Mouse (Mus musculus) G1E-ER4 (cell line): ENCODE measurements around the gene Macrod2. TPM values are rescaled to one million over a fixed set of nuclear protein-coding genes. Genes with fewer than 3 reads are reported as not detected.

Experiments used
- GATA1 ChIP-seq: IDR thresholded peaks from one replicate; pipeline ENCODE4 v1.8.0; 2012; ENCODE audit warnings: low read length, inconsistent platforms
- polyA plus RNA-seq: library from polyadenylated mRNA; stranded (reverse); fragments of >175 nt; gene quantifications from 2 replicates; pipeline ENCODE4 v1.2.3, GENCODE M21; 2012

Macrod2 gene
- polyA plus RNA-seq, 1 experiment, result not detected

DNA sequence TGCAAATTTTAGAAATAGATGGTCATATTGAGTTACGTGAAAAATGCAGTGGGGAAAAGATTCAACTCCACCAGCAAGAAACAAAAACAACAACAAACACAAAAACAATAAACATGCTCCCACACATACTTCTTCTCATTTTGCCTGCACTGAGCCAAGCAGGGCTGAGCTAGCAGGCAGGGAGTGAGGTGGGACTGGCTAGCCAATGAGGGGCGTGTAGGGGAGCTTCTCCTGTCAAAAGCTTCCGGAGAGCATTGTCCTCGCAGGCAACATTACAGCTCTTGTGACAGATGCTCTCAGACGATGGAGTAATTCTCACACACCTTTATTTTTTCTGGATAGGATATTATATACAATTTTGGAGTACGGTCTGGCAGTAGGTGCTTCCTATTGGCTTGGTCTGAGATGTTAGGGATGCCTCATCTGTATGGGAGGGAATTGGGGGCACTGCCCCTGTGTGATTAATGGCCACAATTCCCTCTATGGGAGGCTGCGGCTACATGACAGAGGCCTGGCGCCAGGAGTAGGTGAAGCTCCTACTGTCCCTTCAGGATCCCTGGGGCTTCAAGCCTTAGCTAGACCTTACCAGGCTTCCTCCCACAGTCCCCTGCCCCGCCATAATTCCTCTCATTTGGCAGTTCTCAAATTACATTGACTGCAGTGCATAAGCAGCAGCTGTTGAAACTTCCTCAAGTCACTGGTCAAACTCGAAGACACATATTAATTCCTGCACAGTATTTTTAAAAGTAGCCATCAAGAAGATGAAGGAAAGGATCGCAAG is 1491.8 kb downstream of the Macrod2 start:
- TF ChIP-seq GATA1, result no peak

DNA sequence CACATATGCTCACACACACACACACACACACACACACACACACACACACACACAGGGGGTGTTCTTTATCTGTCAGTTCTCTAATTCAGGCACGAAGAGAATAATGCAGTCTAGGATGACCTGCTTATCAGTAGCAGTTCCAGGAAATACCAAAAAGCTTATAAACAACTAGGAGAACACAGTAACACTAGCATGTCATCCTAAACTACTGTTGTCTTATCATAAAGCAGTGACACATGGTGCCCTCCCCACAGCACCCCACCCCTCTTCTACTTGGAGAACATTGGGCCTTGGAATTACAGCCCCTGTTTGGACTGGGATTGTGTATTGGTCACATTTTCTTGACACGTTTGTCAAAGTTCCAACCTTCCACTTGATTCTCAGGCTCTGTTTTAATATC is 1494.4 kb downstream of the Macrod2 start:
- no peak for TF ChIP-seq GATA1

- TF ChIP-seq GATA1, result no peak
These were observed 1502.8 kb downstream of the Macrod2 start for GRCm38 (mm10) chr2:141897951-141898350.

DNA sequence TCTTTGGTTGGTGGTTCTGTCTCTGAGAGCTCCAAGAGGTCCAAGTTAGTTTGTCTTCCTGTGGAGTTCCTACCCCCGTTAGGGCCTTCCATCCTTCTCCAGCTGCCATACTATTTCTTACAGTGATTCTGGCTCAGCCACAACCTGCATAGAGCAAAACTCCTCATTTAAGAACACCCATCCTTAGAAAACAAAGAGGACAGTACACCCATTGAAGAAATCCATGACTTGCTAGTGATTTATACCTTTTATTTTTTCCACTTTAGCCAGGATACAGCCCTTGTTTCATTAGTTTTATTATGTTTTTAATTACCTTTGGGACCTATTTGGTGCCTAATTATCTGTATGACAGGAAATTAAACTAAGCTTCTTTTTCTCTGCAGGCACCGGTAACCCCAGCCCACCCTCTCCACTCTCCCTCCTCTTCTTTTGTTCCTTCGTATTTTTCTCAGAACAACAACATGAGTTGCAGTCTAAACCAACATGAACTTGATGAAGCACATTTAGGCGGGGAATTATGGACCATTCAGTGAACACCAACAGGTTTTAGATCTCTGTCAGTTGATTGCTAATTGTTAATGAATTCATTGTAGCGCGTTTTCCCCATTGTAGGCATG is 1516.8 kb downstream of the Macrod2 start:
- no peak for TF ChIP-seq GATA1

DNA sequence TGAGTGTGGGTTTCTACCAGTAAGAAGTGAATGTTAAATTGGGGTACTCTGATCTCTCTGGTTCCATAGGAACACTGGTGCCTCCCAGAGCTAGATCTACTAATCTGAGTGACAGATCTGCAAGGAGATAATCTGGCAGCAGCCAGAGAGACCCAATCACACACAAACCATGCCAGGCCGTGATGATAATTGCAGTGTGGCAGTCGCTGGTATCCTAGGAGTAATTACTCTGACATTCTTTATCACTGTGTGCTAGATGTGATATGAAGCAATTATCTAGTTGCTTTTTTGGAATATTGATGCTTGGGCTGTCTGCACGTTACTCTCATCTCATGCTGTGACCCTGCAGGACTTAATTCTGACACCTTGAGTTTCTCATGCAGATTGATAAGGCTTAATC is 1518.4 kb downstream of the Macrod2 start:
- TF ChIP-seq GATA1, result no peak

GRCm38 (mm10) chr2:141913894-141914293 is 1518.8 kb downstream of the Macrod2 start:
- TF ChIP-seq GATA1, result no peak

DNA sequence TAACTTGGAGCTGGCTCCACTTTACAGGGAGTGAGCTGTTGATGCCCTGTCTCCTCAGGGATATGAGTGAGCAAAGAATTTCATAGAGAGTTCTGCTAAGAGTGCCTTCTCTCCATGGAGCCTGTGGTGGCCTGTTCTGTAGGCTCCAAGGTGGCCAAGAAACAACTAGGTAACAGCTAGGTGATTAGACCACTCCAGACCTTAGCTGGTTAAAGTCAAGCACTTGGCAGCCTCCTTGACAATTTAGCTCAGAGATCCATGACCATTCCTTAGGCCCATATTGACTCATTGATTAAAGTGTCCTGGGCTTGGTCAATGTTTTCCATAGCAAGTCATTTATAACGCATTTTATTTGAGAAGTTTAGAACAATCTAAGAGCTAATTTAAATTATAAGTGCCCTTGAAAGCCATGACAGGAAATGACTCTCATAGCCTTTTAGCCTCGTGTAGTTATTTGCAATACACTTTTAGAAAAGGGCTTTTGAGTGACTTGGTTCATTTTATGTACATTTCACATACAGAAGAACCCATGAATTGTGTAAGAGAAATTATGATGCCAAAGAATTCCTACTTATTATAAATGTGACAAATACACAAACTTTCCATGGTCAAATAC is 1525.4 kb downstream of the Macrod2 start:
- TF ChIP-seq GATA1, result no peak

- no peak for TF ChIP-seq GATA1
These were observed 1540.0 kb downstream of the Macrod2 start for GRCm38 (mm10) chr2:141935130-141935529.

DNA sequence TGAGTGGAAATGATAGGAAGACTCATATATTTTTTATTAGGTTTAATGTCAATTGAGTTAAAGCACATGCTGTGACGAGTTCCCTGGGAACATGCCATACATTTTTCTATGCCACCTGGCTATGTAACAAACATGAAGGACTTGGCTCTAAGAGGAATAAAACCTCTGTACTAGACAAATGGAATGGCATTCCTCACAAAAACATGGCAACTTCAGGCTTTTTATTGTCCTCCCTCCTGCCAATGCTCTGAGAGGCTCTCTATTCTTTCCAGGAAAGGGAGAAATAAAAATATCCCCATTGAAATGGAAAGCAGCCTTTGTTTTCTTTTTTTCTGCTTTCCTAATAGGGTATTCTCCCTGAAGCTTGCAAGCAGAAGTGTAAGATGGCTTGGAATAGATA is 1559.7 kb downstream of the Macrod2 start:
- TF ChIP-seq GATA1, result no peak

DNA sequence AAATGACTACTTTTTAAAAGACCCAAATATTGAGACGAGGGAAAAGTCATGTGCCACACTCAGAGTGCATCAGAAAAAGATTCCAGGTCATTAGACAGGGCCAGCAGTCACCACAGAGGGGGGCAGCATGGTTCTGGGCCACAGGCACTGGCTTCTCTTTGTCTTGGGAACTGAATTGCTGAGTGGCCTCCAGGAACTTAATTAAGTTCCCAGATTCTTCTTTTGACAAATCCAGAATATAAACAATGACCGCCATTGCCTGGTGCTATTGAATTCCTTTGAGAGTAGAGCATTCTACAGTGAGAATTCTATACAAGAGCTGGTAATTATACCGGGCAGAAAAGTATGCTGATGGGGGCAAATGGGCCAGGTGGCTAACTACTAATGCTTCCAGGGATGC is 1560.1 kb downstream of the Macrod2 start:
- no peak for TF ChIP-seq GATA1

GRCm38 (mm10) chr2:141962868-141963267 is 1567.8 kb downstream of the Macrod2 start:
- no peak for TF ChIP-seq GATA1

DNA sequence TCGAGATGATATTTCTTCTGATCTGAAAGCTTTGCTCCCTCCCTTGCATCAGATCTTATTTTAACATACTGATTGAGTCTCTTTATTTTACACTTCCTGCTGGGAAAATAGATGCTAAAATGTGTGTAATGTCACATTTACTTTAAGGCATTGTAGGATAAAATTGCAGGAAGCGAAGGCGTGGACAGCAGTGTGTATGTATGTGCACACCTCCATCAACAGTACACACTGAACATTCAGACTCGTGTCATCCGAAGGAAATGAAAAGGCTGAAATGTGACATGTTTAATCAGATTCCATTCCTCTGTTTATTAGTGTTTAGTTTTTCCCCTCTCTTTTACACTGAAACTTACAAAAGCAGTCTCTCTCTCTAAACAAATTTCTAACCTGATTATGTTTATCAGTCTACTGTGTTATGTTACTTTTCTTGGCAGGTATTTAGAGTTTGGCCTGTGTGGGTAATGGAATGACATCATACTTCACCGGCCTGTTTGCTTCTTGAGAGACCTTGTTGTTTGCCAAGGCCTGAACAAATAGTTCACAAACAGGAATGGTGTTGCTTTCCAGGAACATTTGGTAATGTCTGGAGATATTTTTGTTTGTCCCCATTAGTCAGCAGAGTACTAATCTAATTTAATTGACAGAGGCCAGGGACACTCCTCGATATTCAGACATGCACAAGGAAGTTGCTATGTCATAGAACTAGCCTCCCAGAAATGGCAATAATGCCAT is 1588.7 kb downstream of the Macrod2 start:
- TF ChIP-seq GATA1, result no peak

DNA sequence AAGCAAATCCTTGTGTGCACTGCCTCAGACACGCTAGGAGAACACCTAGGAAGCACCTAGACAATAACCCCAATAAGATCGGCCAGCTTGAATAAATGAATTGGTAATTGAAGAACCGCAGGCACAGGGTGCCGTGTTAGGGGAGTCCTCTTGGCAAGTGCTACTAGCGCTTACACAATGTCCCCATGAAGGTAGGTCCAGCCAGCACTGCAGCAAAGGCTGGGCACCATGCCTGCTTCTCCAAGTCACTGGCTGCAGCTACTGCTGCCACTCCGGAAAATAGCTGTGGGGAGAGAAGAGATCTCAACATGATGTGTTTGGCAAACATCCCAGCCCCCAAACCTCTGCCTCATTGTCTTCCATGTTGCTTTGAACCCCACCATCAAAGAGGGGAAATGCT is 1603.8 kb downstream of the Macrod2 start:
- TF ChIP-seq GATA1, result no peak

DNA sequence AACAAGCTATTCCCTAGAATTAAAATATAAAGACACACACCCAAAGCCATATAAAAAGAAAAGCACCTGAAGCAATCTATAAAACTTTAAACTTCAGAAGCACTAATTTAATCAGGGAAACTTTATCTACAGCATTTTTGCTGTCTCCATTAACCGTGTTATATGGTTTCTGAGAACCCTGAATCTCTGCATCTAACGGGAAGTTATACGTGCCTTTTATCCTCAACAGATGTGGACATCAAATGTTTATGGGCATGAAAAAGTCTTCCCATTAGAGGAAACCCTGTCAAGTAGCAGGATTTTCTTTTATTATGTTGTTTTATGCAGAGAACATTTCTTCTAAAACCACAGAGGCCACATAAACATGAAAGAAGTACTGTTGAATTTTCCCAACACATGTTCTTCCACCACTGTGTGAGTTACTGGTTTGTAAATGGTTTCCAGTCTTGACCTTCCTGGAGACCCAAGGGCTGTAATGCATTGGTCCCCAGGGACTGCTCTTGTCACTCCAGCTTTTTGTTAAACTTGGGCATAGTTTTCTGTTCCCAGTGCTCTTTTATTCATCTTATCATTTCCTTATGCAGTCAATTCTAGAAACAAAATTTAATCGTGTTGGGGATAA is 1629.5 kb downstream of the Macrod2 start:
- no peak for TF ChIP-seq GATA1

DNA sequence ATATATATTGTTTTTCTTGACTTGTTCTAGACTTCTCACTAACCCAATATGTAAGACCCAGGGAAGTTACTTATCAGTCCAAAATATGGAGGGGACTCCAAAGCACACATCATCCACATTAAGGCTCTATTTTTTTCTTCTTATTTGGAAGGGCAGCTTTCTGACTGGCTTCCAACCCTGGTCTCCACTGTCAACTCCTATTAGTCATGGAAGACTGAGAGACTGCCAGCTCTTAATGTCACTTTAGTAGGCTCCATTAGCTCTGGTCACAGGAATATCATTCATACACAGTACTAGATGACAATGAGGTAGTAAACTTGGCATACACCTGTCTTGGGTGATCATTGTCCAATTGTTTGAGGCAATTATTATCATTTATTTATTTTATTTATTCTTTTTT is 1631.6 kb downstream of the Macrod2 start:
- no peak for TF ChIP-seq GATA1

DNA sequence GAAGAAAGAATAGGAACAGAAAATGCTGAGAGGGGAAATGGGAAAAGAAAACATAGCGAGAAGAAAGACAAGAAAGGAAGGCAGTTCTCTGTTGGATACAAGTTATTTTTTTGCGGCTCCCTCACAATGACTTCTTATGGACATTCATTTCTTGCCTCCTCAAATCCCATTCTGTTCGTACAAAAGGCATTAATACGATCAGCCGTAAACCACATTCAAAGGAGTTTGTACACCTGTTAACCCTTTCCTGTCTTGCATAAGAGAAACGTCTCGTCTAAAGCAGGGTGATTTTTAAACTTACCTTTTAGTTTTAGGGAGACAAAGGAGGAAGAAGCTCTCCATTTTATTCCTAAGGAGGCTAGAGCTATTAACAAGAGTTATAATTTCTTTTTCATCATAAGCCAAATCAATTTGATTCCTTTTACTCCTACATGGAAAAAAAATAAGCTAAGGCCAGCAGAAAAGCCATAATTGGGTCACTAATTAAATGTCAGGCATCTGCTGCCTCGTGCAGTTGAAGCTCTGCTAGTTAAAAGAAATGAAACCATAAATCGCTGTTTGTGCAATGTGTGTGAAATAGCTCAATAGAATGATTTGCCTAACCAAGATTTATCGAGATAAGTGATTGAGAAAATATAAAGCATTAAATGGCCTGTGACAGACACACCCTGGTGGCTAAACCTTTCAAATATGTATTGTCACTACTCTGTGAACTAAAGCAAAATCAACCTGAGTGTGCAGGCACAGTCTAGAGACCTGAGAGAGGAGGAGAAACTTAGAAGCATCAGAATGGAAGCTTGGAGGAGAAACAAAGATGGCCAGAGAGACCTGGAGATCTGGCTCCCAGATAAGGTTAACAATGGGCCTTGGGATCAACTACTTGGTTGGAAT is 1635.9 kb downstream of the Macrod2 start:
- no peak for TF ChIP-seq GATA1
